Mouse (Mus musculus) spleen, postnatal 36 days (tissue): ENCODE data around the gene Ccdc124.
A peak's percentile ranks its signal among the peaks of the same experiment; 100 is the strongest.

Experiments
- DNase-seq, 2 experiments: peaks; one replicate each; pipeline ENCODE4 v3.0.0; 2022; ENCODE audit warnings: low spot score in 2 of 2, mixed read lengths in 1 of 2

The Ccdc124 gene

DNA sequence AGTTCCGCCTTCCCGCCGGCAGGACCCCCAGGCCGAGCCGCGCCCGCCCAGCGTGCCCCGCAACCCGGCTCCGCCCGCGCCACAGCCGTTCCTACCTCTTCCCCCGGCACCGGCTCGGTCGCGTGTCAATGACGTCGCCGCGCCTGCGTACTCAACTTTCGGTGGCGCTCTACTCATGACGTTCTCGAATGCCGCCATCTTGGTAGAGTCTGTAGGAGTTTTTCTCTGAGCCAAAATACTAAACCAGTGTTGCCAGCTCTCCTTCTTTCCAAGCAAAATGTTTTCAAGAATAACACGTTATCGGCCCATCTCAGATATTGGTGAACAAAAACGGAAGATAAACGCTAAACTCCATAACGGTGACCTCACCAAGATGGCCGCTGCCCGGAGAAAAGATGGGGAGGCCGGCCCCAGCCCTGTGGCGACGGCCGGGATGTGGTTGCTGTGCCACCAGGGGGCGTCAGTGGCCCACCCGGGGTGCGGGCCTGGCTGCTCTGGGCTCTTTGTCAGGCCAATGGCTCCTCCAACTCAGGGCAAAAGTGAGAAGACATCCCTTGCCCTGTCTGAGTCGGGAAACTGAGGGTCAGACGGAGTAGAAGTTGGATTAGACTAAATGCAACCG is at the start of gene Ccdc124:
Ccdc124 (minus strand) TSS at position 572 of the 622 bp plus-strand sequence.
- peak; percentile 92 to 95 for DNase-seq

DNA sequence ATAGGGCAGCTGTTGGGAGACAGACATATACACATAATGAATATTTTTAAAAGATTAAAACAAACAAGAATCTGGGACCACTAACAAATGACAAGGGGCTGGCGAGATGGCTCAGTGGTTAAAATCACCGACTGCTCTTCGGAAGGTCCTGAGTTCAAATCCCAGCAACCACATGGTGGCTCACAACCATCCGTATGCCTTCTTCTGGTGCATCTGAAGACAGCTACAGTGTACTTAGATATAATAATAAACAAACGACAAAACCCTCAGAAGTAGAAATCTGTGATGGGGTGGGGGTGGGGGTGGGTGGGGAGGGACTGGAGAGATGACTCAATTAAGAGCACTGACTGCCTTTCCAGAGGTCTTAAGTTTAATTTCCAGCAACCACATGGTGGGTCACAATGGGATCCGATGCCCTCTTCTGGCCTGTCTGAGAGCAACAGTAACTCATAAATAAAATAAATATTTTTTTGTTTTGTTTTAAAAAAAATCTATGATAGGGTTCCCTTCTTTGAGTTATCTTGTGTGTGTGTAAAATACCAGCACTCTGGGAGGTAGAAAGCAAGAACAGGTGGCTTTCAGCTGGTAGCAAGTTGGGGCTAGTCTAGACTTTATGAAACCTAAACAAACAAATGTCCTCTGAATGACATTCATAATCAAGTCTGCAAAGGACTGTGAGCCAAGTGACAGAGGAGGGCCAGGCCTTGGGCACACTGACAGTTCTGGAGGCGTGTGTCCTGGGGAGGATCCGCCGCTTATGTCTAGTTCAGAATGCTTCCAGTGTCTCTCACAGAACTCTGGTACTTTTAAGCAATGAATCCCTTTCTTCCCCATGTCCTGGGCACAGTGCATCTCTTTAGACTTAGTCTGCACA is 46.6 kb upstream of the Ccdc124 start:
- DNase-seq: no peak

GRCm38 (mm10) chr8:70914704-70915103 is 41.0 kb upstream of the Ccdc124 start:
- DNase-seq: no peak

DNA sequence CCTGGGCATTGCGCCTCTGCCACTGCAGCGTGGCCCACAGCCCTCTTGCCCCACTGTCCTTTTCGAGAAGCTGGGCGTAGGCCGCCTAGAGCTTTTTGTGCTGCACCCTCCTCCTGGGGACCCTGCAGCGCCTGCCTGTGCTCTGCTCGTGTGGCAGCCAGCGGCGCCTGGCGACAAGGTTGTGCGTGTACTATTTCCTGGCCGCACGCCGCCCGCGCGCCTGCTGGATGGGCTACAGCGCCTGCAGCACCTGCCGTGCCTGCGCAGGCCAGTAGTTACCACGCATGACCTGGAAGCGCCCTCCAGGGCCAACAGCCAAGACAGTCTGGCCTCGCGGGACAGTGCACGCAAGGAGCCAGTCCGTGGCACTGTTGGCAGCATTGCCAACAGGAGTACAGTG is 39.8 kb upstream of the Ccdc124 start:
- DNase-seq: no peak

DNA sequence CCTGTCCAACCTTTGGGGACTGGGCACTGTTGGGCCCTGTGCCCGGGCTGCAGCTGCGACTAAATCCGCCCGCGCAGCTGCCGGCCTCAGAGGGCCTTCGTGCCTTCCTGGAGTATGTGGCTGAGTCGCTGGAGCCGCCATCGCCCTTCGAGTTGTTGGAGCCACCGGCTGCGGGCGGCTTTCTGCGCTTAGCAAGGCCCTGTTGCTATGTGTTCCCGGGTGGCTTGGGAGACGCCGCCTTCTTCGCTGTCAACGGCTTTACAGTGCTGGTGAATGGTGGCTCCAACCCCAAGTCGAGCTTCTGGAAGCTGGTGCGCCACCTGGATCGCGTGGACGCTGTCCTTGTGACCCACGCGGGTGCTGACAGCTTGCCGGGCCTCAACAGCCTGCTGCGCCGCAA is 39.2 kb upstream of the Ccdc124 start:
- no peak for DNase-seq

DNA sequence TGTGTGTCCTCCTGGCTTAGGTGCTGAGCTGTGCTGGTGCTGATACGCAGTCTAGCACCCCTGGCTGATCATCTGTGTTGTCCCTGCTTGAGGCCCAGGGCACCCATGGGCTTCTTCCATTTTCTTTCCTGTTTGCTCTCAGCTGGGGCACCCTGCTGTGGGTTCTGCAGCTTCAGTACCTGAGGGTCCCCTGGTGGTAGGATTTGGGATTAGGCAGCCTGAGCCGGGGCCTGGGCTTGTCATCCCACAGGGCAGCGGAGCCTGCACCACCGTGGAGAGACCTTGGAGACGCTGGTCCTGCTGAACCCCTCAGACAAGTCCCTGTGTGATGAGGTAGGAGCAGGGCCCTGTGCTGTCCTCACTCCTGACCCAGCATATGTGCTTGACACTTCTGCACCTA is 37.9 kb upstream of the Ccdc124 start:
- no peak for DNase-seq

DNA sequence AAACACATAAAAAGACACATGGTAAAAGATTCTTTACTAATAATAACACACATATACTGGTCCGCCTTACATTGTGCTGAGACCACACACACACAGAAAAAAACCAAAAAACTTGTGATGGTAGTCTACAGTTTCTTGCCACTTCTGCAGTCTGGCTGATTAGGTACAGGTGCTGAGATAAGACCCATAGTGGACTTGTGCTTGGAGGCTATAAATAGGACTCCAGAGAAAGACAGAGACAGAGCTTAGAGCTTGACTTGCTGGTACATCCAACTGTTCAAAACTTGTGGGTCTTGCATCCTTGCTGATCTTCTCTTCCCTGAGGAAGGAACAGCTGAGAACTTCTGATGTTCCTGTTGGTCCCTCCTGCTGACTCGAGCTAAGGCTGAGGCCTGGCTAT is 33.8 kb upstream of the Ccdc124 start:
- no peak for DNase-seq

- DNase-seq: peak; percentile 73 to 74
These were observed 32.3 kb upstream of the Ccdc124 start, which contains the start of gene Map1s for GRCm38 (mm10) chr8:70905831-70906736. Map1s (plus strand) TSS chr8:70905932.

GRCm38 (mm10) chr8:70905463-70905830 is 31.7 kb upstream of the Ccdc124 start:
- no peak for DNase-seq

GRCm38 (mm10) chr8:70904532-70904931 is 30.8 kb upstream of the Ccdc124 start:
- DNase-seq: peak in 1 of 2 experiments; percentile 38

DNA sequence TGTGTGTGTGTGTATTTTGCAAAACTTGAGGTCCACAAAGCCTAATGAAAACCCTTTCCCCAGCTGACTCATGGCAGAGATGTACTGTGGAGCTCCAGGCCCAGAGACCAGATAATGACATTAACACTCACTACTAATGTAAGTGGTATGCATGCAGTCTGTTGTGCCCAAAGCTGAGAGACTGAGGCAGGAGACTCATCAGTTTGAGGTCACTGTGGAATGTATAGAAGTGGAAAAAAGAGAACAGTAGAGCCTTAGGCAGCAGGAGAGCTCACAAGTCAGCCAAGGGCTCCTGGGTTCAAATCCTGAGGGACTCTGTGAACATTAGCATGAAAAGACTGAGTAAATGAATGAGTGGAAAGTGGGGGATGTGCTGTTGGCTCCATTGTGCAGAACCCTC is 29.8 kb upstream of the Ccdc124 start:
- no peak for DNase-seq

- no peak for DNase-seq
These were observed 29.4 kb upstream of the Ccdc124 start for GRCm38 (mm10) chr8:70903112-70903511.

GRCm38 (mm10) chr8:70902211-70902610 is 28.5 kb upstream of the Ccdc124 start:
- no peak for DNase-seq

DNA sequence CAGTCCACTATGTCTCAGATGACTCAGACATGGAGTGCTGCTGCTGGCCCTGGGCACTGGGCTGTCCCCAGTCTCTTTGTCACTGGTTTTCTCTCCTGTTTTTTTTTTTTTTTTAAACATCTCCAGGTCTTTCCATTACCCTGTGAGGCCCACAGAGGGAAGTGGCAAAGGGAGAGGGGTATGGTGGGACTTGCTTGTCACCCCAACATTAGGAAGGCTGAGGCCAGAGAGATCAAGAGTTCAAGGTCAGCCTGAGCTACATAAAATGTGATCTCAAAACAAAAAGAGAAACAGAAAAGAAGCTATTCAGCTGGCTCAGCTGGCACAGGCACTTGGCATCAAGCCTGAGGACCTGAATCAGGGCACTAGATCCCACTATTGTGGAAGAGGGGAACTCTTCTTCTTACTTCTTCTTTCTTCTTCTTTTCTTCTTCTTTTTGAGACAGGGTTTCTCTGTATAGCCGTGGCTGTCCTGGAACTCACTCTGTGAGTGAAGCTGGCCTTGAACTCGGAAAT is 27.2 kb upstream of the Ccdc124 start:
- DNase-seq: no peak

DNA sequence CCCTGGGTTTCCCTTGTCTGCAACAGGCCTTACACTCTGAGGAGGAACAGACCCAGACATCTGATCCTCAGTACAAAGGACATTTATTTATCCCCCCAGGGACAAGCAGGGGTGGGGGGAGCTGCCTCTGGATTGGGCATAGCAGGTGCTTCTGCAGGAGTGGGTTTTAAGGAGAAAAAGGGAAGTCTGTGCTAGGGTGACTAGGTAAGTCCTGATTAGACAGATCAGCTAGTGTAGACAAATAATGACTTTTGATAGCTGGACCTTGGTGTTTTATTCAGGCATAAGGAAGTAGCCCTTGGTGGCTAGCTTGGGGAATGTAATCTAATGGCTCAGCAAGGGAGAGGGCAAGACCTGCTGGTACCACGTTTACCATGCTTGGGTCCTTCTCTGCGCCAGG is 25.5 kb upstream of the Ccdc124 start:
- DNase-seq: no peak

GRCm38 (mm10) chr8:70898661-70899198 is 25.0 kb upstream of the Ccdc124 start:
- peak; percentile 54 for DNase-seq

DNA sequence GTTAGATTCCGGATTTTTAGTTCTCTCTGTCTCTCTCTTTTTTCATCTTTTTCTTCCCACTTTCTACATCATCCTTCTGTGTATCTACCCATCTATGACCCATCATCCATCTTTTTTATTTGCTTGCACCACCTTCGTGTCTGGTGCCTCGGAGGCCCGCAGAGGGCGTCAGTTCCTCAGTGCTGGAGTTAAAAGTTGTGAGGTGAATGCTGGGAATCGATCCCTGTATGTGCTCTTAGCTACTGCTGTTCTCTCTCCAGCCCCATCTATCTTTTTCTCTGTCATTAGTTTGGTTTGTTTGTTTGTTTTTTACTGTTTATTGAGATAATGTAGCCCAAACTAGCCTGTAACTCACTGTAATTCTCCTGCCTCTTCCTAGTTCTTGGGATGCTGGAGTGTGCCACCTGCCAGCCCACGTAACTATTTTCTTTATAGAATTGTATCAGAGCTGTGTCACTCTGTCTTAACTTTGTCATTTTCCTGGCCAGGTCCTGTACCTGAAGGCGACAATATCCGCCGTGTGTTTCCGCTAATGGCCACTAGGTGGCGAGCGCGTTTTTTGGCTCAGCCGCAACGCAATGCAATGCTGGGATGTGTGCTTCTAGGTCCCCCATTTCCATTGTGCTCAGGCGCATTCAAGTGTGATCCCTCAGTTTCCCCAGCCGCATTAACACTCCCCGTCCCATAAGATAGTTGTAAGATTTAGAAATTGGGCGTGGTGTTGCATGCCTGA is 24.1 kb upstream of the Ccdc124 start:
- peak; percentile 78 to 86 for DNase-seq

- peak; percentile 97 to 98 for DNase-seq
These were observed 23.4 kb upstream of the Ccdc124 start, which contains the start of gene Rpl18a for GRCm38 (mm10) chr8:70897021-70897680. Rpl18a (minus strand) TSS chr8:70897412.

- no peak for DNase-seq
These were observed 22.7 kb upstream of the Ccdc124 start for GRCm38 (mm10) chr8:70896316-70897020.
